Mouse (Mus musculus): Measurements from ENCODE around the gene Gfap.
A peak's percentile ranks its signal among the peaks of the same experiment; 100 is the strongest.

Gfap gene

GRCm38 (mm10) chr11:102900763-102901162, at the start of gene Gfap:
TSS of gene Gfap (minus strand) at chr11:102900912.
- DNase-seq, result peak; percentile 73

GRCm38 (mm10) chr11:102948043-102948961, 47.6 kb upstream of the Gfap start:
- DNase-seq, result peak; percentile 74

- DNase-seq, result no peak
Measured at GRCm38 (mm10) chr11:102946992-102947343, 46.3 kb upstream of the Gfap start.

- DNase-seq, result peak; percentile 81
Measured at GRCm38 (mm10) chr11:102946265-102946991, 45.7 kb upstream of the Gfap start, which contains the start of gene C1ql1. TSS of gene C1ql1 (minus strand) at chr11:102946688.

- no peak for DNase-seq
Measured at GRCm38 (mm10) chr11:102945306-102946264, 44.9 kb upstream of the Gfap start.

- DNase-seq, result no peak
Measured at GRCm38 (mm10) chr11:102941236-102941635, 40.5 kb upstream of the Gfap start.

GRCm38 (mm10) chr11:102939024-102939675, 38.4 kb upstream of the Gfap start:
- DNase-seq, result peak; percentile 26

- DNase-seq, result no peak
Measured at GRCm38 (mm10) chr11:102937529-102938182, 36.9 kb upstream of the Gfap start.

GRCm38 (mm10) chr11:102936272-102936671, 35.6 kb upstream of the Gfap start:
- no peak for DNase-seq

- DNase-seq, result no peak
Measured at GRCm38 (mm10) chr11:102930672-102931071, 30.0 kb upstream of the Gfap start.

GRCm38 (mm10) chr11:102925351-102925717, 24.6 kb upstream of the Gfap start:
- DNase-seq, result no peak

- peak; percentile 95 for DNase-seq
Measured at GRCm38 (mm10) chr11:102924557-102925350, 24.0 kb upstream of the Gfap start, which contains the start of gene Kif18b. TSS of gene Kif18b (minus strand) at chr11:102925124.

GRCm38 (mm10) chr11:102921491-102921890, 20.8 kb upstream of the Gfap start:
- no peak for DNase-seq

GRCm38 (mm10) chr11:102918077-102918476, 17.4 kb upstream of the Gfap start:
- no peak for DNase-seq

- DNase-seq, result no peak
Measured at GRCm38 (mm10) chr11:102915380-102915779, 14.7 kb upstream of the Gfap start.

GRCm38 (mm10) chr11:102911376-102911775, 10.7 kb upstream of the Gfap start:
- no peak for DNase-seq

GRCm38 (mm10) chr11:102903654-102904053, 2.9 kb upstream of the Gfap start:
- DNase-seq, result no peak

GRCm38 (mm10) chr11:102902107-102902506, 1.4 kb upstream of the Gfap start:
- no peak for DNase-seq

GRCm38 (mm10) chr11:102901199-102901598, 487 bp upstream of the Gfap start:
- no peak for DNase-seq

GRCm38 (mm10) chr11:102898408-102898807, 2.3 kb downstream of the Gfap start:
- DNase-seq, result no peak

GRCm38 (mm10) chr11:102896641-102897040, 4.1 kb downstream of the Gfap start:
- DNase-seq, result no peak
